Mouse (Mus musculus): ENCODE measurements around the gene Msx2.

GRCm38 (mm10) chr13:53471411-53471810 lies 1.5 kb downstream of the Msx2 start:
- TF ChIP-seq CTCF (IDR thresholded peaks at IDR 0.05; ENCODE audit: low read depth) (no peak), EP300 (IDR thresholded peaks at IDR 0.05; ENCODE audit: low read depth) (no peak)
